Mouse (Mus musculus): ENCODE data around the gene Hmgcs2. TPM values are rescaled to one million over a fixed set of nuclear protein-coding genes. Genes with fewer than 3 reads are reported as not detected.

Gene Hmgcs2
- polyA plus RNA-seq, 1 experiment from 2014 or later = 26.9 TPM

DNA sequence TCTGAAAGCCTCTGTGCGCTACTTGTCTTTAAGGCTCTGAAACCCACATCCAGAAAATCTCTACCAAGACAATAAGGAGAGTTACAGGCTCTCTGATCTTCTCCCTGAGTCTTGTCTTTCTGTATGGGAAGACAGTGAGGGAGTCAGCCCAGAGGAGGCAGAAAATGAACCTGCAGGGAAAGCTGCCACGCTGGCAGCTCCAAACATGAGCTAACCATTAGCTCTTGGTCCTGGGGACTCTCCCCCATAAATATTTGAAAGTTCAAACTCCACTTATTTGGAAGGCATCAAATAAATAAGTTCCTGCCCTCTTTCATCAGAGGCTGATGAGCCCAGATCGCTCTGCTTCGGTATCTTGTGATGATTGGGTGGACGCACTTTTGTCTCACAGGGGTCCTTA, 3.0 kb downstream of the Hmgcs2 start:
- no peaks in the 10 kb centered on the region for H3K9me3 ChIP-seq (replicated peaks)
- WGBS (ENCODE audit: insufficient replicate concordance) = 78% methylated on average over 5 of the region's 5 CpGs
- no peaks in the 10 kb centered on the region for H3K27me3 ChIP-seq (replicated peaks)
- H3K4me1 ChIP-seq = peaks cover 16% of the 10 kb centered on the region
- no peak overlapping the region for H3K9ac ChIP-seq
- ATAC-seq = no peak
- no peak overlapping the region for H3K27ac ChIP-seq
- H3K36me3 ChIP-seq = no peaks in the 10 kb centered on the region
- H3K4me2 ChIP-seq = no peak overlapping the region
- no peak overlapping the region for H3K4me3 ChIP-seq

DNA sequence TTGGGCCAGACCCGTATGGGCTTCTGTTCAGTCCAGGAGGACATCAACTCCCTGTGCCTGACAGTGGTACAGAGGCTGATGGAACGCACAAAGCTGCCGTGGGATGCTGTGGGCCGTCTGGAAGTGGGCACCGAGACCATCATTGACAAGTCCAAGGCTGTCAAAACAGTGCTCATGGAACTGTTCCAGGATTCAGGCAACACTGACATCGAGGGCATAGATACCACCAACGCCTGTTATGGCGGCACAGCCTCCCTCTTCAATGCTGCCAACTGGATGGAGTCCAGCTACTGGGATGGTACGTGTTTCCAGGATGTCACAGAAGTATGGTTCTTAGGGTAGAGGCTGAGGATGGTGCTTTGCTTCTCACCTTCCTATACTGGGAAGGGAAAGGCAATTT, 10.8 kb downstream of the Hmgcs2 start:
- Histone ChIP-seq H3K4me1 (no peaks in the 10 kb centered on the region), H3K9ac (no peak overlapping the region), H3K4me3 (no peak overlapping the region), H3K36me3 (peaks cover 9% of the 10 kb centered on the region; the same call in 1 of the 2 replicates), H3K27ac (no peak overlapping the region), H3K27me3 (replicated peaks) (no peaks in the 10 kb centered on the region), H3K4me2 (no peak overlapping the region), H3K9me3 (replicated peaks) (0 out of 2 replicates have a peak, but pooled peaks cover 4% of the 10 kb centered on the region)
- 78% methylated on average over 9 of the region's 9 CpGs for WGBS (ENCODE audit: insufficient replicate concordance)
- ATAC-seq = no peak

DNA sequence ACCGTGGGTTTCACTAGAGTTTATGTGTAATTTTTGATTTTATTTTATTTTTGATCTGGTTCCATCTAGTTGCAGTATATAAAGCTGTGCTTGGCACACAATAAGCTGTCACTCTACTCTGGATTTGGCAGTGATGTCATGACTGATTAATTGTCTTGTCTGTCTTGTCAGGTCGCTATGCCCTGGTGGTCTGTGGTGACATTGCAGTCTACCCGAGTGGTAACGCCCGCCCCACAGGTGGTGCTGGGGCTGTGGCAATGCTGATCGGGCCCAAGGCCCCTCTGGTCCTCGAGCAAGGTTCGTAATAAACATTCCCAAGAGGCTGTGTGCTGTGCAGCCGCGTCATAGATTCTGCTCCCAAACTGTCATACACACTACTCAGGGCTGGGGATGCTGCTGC, 15.7 kb downstream of the Hmgcs2 start:
- Histone ChIP-seq H3K4me2 (no peak overlapping the region), H3K4me1 (no peaks in the 10 kb centered on the region), H3K27ac (no peak overlapping the region), H3K36me3 (peaks cover 12% of the 10 kb centered on the region; the same call in 1 of the 2 replicates), H3K4me3 (no peak overlapping the region), H3K9me3 (replicated peaks) (0 out of 2 replicates have a peak, but pooled peaks cover 4% of the 10 kb centered on the region), H3K27me3 (replicated peaks) (no peaks in the 10 kb centered on the region), H3K9ac (no peak overlapping the region)
- no peak for ATAC-seq
- WGBS (ENCODE audit: insufficient replicate concordance) = 62% methylated on average over 10 of the region's 10 CpGs

DNA sequence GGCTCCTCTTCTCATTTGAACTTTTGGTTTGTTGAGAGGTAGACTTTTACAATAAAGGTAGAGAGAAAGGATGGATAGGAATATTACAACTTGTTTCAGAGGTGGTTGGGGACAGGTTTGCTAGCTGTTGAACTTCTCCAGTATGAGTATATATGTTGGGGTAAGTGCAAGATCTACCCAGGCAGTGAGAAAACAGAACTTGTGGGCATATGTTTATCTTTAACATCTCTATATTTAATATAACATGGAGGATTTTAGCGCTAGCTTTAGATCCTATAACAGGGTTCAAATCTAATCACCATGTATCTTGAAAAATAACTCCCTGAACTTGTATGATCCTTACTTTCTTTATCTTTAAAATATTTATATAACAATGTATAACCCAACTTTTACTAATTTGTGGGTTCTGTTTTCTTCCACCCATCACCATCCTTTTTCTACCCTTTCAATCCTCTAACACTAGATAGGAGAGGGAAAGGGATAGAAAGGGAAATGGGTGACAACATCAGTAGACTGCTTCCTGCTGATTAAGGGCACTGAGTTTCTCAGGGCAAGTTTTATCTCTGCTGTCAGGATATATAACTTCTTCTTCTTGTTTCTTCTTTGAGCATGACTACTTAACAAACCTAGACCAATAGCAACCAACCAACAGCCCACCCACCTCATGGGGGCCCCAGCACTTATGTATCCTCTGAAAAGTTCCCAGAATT, 19.3 kb downstream of the Hmgcs2 start:
- Histone ChIP-seq H3K4me1 (no peaks in the 10 kb centered on the region), H3K4me3 (no peak overlapping the region), H3K36me3 (peaks cover 16% of the 10 kb centered on the region), H3K9ac (no peak overlapping the region), H3K9me3 (replicated peaks) (no peaks in the 10 kb centered on the region), H3K4me2 (no peak overlapping the region), H3K27me3 (replicated peaks) (no peaks in the 10 kb centered on the region), H3K27ac (no peak overlapping the region)
- ATAC-seq = no peak
- WGBS (ENCODE audit: insufficient replicate concordance) = 36% methylated on average over 1 of the region's 1 CpGs

- Histone ChIP-seq H3K4me1 (no peaks in the 10 kb centered on the region), H3K36me3 (peaks cover 16% of the 10 kb centered on the region), H3K9me3 (replicated peaks) (no peaks in the 10 kb centered on the region), H3K4me3 (no peak overlapping the region), H3K27ac (no peak overlapping the region), H3K4me2 (no peak overlapping the region), H3K27me3 (replicated peaks) (no peaks in the 10 kb centered on the region), H3K9ac (no peak overlapping the region)
- whole genome bisulfite sequencing (ENCODE audit: insufficient replicate concordance) = 48% methylated on average over 4 of the region's 4 CpGs
- ATAC-seq = no peak
Measured at GRCm38 (mm10) chr3:98300266-98300665, 20.0 kb downstream of the Hmgcs2 start.

- peaks cover 16% of the 10 kb centered on the region for H3K36me3 ChIP-seq
- H3K4me3 ChIP-seq = no peak overlapping the region
- H3K9me3 ChIP-seq (replicated peaks) = no peaks in the 10 kb centered on the region
- no peaks in the 10 kb centered on the region for H3K4me1 ChIP-seq
- H3K9ac ChIP-seq = no peak overlapping the region
- no peak for ATAC-seq
- WGBS (ENCODE audit: insufficient replicate concordance) = 72% methylated on average over 3 of the region's 3 CpGs
- no peak overlapping the region for H3K4me2 ChIP-seq
- no peak overlapping the region for H3K27ac ChIP-seq
- no peaks in the 10 kb centered on the region for H3K27me3 ChIP-seq (replicated peaks)
Measured at GRCm38 (mm10) chr3:98301761-98302160, 21.5 kb downstream of the Hmgcs2 start.

- ATAC-seq = no peak; the same call in 1 of the 2 replicates
- 69% methylated on average over 6 of the region's 6 CpGs for WGBS (ENCODE audit: insufficient replicate concordance)
Measured at GRCm38 (mm10) chr3:98308606-98309005, 28.4 kb downstream of the Hmgcs2 start.

DNA sequence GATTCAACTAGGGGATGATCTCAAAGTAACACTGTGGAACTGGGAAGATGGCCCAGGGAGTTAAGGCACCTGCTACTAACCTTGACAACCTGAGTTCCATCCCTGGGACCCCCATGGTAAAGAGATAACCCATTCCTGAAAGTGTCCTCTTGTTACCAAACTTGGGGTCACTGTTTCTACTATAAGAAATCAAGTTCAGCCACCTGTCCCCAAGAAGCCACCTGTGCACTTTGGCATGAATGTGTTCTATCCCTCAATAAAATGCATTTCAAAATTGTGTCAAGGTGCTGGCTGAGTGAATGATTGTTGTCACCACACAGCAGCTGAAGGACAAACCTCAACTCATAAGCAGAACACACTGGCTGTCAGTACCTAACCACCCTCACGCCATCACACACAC, 30.2 kb downstream of the Hmgcs2 start:
- Histone ChIP-seq H3K9ac (no peak overlapping the region), H3K4me1 (no peaks in the 10 kb centered on the region), H3K4me2 (no peak overlapping the region), H3K27me3 (replicated peaks) (no peaks in the 10 kb centered on the region), H3K4me3 (no peak overlapping the region), H3K36me3 (peaks cover 25% of the 10 kb centered on the region), H3K27ac (no peak overlapping the region), H3K9me3 (replicated peaks) (no peaks in the 10 kb centered on the region)
- 75% methylated on average over 1 of the region's 1 CpGs for WGBS (ENCODE audit: insufficient replicate concordance)
- no peak for ATAC-seq

More at GRCm38 (mm10) chr3:98308606-98309005, 28.4 kb downstream of the Hmgcs2 start:
- Histone ChIP-seq H3K4me2 (no peak overlapping the region), H3K4me3 (no peak overlapping the region), H3K27me3 (replicated peaks) (no peaks in the 10 kb centered on the region), H3K27ac (no peak overlapping the region), H3K9ac (no peak overlapping the region), H3K36me3 (peaks cover 8% of the 10 kb centered on the region), H3K9me3 (replicated peaks) (no peaks in the 10 kb centered on the region), H3K4me1 (no peaks in the 10 kb centered on the region)

GRCm38 (mm10) chr3:98312867-98313266, 32.6 kb downstream of the Hmgcs2 start:
- 35% methylated on average over 7 of the region's 7 CpGs for whole genome bisulfite sequencing (ENCODE audit: insufficient replicate concordance)
- no peak overlapping the region for H3K27ac ChIP-seq
- no peaks in the 10 kb centered on the region for H3K4me1 ChIP-seq
- no peaks in the 10 kb centered on the region for H3K27me3 ChIP-seq (replicated peaks)
- peaks cover 48% of the 10 kb centered on the region for H3K36me3 ChIP-seq
- no peak overlapping the region for H3K4me2 ChIP-seq
- peak; percentile 18; the same call in 1 of the 2 replicates for ATAC-seq
- H3K4me3 ChIP-seq = no peak overlapping the region
- H3K9me3 ChIP-seq (replicated peaks) = no peaks in the 10 kb centered on the region
- no peak overlapping the region for H3K9ac ChIP-seq

DNA sequence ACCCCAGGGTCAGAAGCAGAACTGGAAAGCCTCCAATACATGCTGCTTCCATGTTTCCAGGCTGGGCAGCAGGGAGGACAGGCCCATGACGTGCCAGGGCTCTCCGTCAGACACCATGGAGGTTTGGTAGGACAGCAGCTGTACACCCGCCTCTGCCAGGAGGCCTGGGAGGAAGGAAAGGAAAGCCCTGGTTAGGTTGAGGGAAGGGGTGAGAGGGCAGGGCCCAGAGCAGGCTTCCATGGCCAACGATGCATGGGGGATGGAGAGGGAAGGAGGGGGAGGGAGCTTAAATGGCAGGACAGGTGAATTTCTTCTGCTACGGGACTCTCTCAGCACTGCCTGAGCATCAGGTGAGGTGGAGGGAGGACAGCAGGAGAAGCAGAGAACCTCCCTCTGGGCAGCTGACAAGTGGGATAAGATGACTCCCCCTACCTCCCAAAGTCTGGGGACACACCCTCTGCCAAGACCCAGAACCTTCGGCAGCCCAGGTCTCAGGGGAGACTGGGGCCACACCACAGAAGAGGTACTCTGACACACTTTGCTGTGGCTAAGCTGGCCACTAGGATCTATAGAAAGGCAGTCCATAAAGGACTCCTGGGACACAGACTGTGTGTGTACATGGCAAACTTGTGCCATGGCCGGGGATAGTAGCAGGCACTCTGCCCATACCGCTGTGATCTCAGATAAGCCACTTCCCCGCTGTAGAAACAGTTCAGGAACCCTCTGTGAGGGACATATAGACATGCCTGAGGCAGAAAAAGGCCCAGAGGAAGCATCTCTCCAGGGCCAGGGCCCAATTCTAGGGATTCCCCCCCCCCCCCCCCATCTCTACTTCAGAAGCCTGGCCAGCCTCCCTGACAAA, 33.3 kb downstream of the Hmgcs2 start:
- Histone ChIP-seq H3K27ac (no peak overlapping the region), H3K4me3 (no peak overlapping the region), H3K4me1 (no peaks in the 10 kb centered on the region), H3K27me3 (replicated peaks) (no peaks in the 10 kb centered on the region), H3K36me3 (peaks cover 55% of the 10 kb centered on the region), H3K9ac (no peak overlapping the region), H3K4me2 (no peak overlapping the region), H3K9me3 (replicated peaks) (no peaks in the 10 kb centered on the region)
- 74% methylated on average over 9 of the region's 9 CpGs for WGBS (ENCODE audit: insufficient replicate concordance)
- peak; percentile 35 for ATAC-seq

- 65% methylated on average over 2 of the region's 2 CpGs for WGBS (ENCODE audit: insufficient replicate concordance)
Measured at GRCm38 (mm10) chr3:98315181-98315580, 34.9 kb downstream of the Hmgcs2 start.

DNA sequence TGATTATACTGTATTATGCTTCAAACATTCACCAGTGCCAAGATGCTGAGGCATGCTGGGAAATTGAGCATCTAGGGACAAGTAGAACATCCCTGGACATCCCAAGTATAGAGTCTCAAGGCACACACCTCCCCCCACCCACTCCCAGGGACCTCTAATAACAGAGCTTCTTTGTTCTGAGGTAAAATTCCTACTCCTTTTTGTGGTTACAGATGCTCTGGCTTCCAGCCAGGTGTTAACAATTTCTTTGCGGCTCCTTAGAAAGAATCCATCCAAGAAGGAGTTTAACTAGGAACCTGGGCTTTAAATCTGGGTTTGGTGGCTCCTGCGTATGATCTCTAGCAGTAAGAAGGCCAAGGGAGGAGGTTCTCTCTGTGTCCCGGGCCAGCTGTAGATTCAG, 36.9 kb downstream of the Hmgcs2 start:
- H3K27ac ChIP-seq = no peak overlapping the region
- no peak overlapping the region for H3K9ac ChIP-seq
- no peaks in the 10 kb centered on the region for H3K27me3 ChIP-seq (replicated peaks)
- ATAC-seq = no peak
- H3K36me3 ChIP-seq = peaks cover 86% of the 10 kb centered on the region
- no peaks in the 10 kb centered on the region for H3K9me3 ChIP-seq (replicated peaks)
- H3K4me3 ChIP-seq = no peak overlapping the region
- H3K4me1 ChIP-seq = no peaks in the 10 kb centered on the region
- WGBS (ENCODE audit: insufficient replicate concordance) = 82% methylated on average over 3 of the region's 3 CpGs
- no peak overlapping the region for H3K4me2 ChIP-seq

More at GRCm38 (mm10) chr3:98315181-98315580, 34.9 kb downstream of the Hmgcs2 start:
- Histone ChIP-seq H3K9me3 (replicated peaks) (no peaks in the 10 kb centered on the region), H3K4me3 (no peak overlapping the region), H3K27me3 (replicated peaks) (no peaks in the 10 kb centered on the region), H3K4me1 (no peaks in the 10 kb centered on the region), H3K4me2 (no peak overlapping the region), H3K27ac (no peak overlapping the region), H3K9ac (no peak overlapping the region), H3K36me3 (peaks cover 71% of the 10 kb centered on the region)
- ATAC-seq = no peak

All from liver, embryonic 12.5 days (tissue).